Mouse (Mus musculus) regulatory T cell (primary cell): ENCODE results near the gene Slit3.

Experiments
- in situ Hi-C: fragments of 300-600 bp; cut with MboI, MseI; formaldehyde crosslinking; loops from one replicate; pipeline ENCODE4 v1.15.1; 2025; ENCODE audit warnings: high pct_unique_total_duplicates

Gene Slit3

DNA sequence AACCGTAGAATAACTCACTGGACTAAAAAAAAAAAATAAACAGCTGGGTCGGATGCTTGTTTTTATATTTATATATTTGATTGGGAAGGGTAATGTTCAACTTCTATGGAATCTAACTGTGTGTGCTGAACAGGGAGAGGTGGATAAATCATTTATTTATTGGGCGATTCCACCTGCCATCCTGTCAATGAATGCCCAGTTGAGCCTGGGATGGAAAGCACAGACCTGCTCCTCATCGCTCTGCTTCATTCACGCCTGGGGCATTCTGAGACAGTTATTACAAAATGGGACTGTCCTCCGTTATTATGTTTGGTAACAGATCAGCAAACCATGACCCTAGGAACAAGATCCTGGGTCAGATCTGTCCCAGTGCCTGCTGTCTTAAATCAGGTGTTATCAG lies 328.2 kb downstream of the Slit3 start:
- in situ Hi-C loops: loop anchor here (10.0 kb wide), 1 partner anchor 604 kb away; no protein-coding TSS in a partner anchor

- in situ Hi-C loops: no loop called here
Observed at GRCm38 (mm10) chr11:35451636-35452035, 330.6 kb downstream of the Slit3 start.

DNA sequence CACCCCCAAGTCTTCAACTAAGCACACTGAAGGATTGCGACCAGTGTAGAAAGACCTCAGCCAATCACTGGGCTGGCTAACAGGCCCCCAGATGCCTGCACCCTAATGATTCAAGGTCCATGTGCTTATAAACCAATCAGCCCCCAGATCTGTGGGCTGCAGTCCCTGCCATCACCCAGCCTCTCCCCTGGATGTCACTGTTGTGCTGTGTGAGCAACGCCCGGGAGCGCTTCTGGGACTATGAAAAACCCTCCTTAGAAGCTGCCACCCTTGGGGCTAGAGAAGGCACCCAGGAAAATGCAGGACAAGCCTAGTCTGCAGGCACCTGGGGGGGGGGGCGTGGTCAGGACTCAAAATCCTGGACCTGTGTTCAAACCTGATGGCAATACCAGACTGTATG lies 331.4 kb downstream of the Slit3 start:
- in situ Hi-C loops: no loop called here

DNA sequence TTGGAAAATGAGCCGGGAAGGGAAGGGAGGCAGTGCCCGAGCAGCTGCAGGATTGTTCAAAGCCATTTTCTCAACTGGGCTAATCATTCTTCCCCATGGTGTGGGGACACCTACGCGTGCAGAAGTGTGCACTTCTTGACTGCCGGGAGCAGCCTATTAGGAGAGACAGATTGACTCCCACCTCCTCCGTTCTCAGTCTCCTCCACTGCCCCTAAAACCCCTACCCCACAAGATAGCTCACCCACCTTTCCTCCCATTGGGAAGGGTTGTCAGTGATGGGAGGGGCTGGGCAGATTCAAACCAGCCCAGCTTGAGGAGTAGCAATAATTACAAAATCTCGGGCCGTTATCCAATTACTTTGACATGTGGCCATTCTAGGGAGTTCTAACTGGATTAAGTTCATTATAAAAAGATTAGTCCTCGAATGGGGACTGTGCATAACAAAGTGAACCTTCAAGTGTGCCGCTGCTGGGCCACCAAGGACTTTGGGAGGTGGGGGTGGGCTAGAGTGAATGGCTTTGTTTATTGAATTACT lies 333.2 kb downstream of the Slit3 start:
- in situ Hi-C loops: no loop called here

- in situ Hi-C loops: no loop called here
Observed at GRCm38 (mm10) chr11:35454781-35455180, 333.8 kb downstream of the Slit3 start.

GRCm38 (mm10) chr11:35458068-35458467 lies 337.0 kb downstream of the Slit3 start:
- in situ Hi-C loops: no loop called here

DNA sequence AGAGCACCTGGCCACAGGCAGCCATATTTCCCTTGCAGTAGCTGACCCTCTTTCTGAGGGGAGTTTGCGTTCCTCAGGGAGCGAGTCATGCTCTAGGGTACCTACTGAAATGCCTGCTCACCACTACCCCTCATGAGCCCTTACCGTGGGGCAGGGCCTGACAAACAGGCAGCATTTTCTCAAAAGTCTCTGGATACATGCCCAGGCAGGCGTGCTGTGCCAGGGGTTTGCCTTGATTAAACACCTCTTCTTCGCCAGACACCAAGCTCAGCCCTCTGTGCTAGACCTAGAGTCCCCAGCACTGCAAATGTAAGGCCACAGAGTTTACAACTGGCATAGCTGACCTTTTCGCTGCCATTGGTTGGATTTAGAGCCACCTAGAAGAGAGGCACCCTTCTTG lies 345.7 kb downstream of the Slit3 start:
- in situ Hi-C loops: no loop called here

DNA sequence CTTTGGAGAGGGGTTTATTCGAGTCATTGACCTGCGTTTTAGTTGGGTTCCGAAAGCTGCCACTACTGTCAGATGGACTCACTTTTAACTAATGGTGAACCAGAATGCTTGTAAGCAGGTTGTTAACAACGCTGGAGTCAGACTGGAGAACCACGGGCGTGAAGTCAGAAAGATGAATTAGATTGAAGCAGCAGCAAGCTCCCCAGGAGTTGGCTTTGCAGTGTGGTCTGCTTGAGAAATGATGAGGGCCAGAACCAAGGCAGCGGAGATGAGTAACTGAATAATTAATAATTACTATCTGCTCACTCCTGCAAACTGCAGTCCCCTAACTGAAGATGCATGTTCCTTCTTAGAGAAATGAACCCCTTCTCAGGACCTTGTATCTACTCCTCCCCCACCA lies 347.8 kb downstream of the Slit3 start:
- in situ Hi-C loops: no loop called here

DNA sequence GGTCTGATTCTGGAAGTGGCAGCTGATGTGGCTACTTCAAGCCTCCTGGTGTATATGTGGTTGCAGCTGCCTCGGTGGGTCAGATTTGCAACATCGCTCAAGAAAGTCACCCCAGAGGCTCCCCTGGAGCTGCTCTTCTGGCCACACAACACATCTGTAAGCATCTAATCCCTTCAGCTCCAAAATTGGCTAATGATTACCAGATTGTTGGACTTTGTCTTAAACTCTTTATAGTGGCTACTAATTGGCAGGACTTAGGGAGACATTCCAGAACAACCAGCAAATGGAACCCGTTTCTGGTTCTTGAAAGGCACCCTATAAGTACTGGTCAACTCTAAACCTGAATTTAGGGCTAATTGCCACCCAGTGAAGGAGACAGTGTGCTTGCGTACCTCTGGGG lies 348.9 kb downstream of the Slit3 start:
- in situ Hi-C loops: no loop called here

DNA sequence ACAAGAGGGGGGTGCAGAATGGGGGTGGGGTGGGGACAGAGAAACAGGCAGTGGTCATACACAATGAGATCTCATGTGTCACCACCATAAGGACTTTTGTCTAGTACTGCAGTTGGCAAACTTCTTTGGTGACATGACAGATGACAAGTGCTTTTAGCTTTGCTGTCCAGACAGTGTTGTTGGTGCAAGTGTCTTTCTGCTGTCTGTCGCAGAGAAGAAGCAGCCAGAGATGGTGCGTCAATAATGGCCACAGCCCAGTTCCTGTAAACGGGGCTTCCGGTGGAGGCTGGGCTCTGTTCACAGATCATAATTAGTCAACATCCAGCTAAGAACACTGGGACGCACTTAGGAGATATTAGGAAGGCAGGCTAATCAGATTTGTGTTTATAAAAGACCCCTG lies 349.8 kb downstream of the Slit3 start:
- in situ Hi-C loops: no loop called here

DNA sequence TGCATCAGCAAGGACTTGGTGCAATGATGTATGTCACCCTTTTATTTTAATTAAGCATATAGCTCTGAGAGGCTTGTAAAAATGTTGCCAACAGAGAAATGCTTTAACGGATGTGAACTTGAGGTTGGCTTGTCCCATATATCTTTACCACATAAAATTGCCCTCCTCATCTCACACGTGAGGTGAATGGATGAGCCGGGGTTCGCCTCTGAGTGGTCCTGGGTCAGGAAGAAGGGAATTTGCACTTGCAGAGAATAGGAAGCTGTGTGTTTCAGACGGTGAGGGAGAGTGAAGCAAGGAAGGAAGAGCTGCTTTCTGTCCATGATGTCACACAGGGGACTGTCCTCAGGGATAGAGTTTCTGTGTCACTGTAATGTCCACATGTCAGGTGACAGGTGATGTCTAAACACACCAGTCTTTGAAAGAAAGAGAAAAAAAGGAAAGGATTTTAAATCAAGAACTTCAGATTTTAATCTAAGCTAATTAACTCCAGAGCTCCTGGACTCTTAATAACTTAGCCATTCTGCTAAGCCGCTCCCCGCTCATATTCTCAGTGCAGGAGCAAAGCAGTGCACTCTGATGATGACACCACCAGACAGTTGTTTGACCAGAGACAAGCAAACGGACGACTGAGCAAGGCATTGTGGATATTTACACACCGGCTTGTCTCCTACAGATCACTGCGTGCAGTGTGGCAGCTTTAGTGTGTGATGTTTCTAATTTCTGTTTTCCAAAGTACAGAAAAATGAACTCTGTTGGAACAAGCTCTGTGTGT lies 352.0 kb downstream of the Slit3 start:
- in situ Hi-C loops: no loop called here

DNA sequence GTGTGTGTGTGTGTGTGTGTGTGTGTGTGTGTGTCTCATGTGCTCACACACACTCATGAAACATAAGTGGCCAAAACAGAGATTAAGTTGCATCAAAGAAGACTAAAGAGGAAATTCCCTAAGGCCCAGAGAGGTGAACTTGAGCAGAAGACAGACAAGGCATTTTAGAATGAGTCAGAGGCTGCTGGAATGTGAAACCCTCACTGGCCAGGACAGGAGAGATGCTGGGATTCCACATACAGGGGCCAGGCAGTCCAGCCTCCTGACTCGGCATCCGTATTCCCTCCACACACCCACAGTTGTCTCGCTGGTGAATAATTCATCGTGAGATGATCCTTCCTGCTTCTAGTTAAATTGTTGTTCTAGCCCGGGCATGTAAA lies 352.6 kb downstream of the Slit3 start:
- in situ Hi-C loops: no loop called here

GRCm38 (mm10) chr11:35480146-35480545 lies 359.1 kb downstream of the Slit3 start:
- in situ Hi-C loops: no loop called here

DNA sequence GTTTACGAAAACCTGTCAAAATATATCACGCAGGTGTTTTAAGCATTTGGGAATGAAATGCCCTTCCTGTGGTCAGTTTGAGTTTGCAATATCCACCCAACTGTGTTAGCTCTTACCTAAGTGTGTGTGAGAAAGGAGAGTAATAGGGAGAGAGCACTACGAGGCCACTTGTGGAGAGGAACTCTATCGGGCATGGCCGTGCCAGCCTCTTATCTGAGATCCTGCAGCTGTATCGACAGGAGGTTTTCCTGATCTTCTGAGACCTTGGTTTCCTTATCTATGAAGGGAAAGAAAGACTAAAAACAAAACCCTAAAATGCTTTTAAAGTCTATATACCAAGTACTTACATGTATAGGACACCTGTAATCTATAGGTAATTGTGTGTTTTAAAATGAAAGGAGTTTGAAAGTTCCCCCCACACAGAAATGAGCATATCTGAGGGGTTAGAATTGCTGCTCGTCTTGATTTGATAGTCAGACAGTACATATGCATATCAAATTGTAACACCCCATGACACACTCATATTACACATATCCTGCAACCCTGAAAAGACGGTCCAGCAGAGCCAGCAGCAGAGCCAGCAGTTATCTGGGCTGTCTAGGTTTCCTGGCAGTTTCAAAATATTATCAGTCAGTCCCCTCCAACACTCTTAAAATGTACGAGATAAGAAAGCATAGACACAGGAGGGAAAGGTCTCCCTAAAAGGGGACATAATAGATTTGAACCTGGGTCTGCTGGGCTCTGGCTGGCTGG lies 360.8 kb downstream of the Slit3 start:
- in situ Hi-C loops: no loop called here

GRCm38 (mm10) chr11:35487966-35488365 lies 366.9 kb downstream of the Slit3 start:
- in situ Hi-C loops: no loop called here

DNA sequence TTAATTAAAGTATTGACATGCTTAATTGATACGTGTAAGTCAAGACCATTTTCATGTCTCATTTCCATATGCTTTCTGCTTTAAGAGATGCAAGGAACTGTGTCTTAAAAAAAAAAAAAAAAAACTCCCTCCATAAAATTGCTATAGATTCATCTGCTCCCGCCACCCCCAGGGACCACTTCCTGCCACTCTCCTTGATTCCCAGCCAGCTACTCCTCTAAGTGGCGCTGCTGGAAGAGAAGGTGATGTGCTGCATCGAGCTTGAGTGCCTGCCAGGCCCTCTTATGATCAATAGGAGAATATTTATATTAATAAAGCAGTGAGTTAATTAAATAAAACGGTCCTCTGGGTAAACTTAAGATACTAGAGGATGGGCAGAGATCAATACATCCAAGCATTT lies 370.7 kb downstream of the Slit3 start:
- in situ Hi-C loops: no loop called here

DNA sequence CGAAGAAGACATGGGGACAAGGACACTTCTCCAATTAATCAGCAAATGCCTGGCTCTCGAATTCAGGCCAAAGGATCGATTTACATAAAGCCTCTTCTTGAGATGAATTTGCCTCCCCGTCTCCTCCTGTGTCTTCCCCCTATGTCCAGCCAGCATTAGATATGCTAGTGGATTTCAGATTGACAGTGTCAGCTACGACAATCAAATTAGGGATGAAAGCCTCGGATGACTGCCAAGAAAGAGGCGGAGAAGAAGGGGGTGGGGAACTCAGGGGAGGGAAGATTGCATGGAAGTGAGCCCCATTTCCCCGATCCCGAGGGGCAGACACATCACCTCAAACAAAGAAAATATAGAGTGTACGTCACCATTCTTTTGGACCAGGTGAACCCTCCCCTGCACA lies 375.9 kb downstream of the Slit3 start:
- in situ Hi-C loops: no loop called here

- in situ Hi-C loops: no loop called here
Observed at GRCm38 (mm10) chr11:35497961-35498360, 376.9 kb downstream of the Slit3 start.

DNA sequence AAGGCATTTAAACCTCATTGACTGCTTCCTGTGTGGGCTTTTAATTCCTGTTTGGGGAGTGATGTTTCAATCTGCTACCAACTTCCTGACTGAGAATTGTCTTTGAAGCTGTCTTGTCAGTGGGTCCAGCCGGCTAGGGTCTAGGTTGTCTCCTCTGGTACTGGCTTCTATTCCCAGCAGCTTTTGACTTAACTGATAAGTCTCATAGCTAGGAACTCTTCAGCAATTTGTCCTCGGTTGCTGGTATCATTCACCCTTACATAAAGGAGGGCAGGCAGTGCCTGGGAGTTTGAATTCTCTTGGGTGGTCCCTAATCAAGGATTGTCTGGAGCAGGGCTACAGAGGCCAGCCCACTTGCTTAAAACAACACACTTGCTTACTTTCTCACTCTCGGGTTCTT lies 381.1 kb downstream of the Slit3 start:
- in situ Hi-C loops: no loop called here

- in situ Hi-C loops: no loop called here
Observed at GRCm38 (mm10) chr11:35504051-35504450, 383.0 kb downstream of the Slit3 start.

GRCm38 (mm10) chr11:35504916-35505315 lies 383.9 kb downstream of the Slit3 start:
- in situ Hi-C loops: no loop called here

GRCm38 (mm10) chr11:35505316-35505715 lies 384.3 kb downstream of the Slit3 start:
- in situ Hi-C loops: no loop called here

GRCm38 (mm10) chr11:35505817-35506216 lies 384.8 kb downstream of the Slit3 start:
- in situ Hi-C loops: no loop called here
